Mouse (Mus musculus) forebrain, embryonic 11.5 days (tissue): Measurements from ENCODE around the gene 4930524B15Rik. TPM values are rescaled to one million over a fixed set of nuclear protein-coding genes. Genes with fewer than 3 reads are reported as not detected.
"Not testable (repeated sequence)": the region's sequence is repeated elsewhere in the genome, so short reads cannot be mapped to it uniquely, and the experiment has no call there.

ENCODE experiments used
- ATAC-seq: fragments of 200-750 bp; cut with Nextera tagmentation; replicated peaks from 2 replicates; pipeline ENCODE4 v1.8.0; 2017; ENCODE audit warnings: moderate TSS enrichment; ENCODE audit not compliant: low FRiP score
- DNase-seq: peaks from one replicate; pipeline ENCODE4 v3.0.0-alpha.2; 2017; ENCODE audit warnings: low spot score
- H3K27ac ChIP-seq: fragments of 300-500 bp; sonication (generic); 2 replicates; pipeline ENCODE4 v1.5.1; 2014; ENCODE audit warnings: low read depth, low read length
- H3K27me3 ChIP-seq: fragments of 300-500 bp; sonication (generic); 2 replicates; pipeline ENCODE4 v1.6.1; 2014; ENCODE audit warnings: mild to moderate bottlenecking, low read length, mixed read lengths; ENCODE audit not compliant: control insufficient read depth, insufficient read depth
- H3K36me3 ChIP-seq: fragments of 300-500 bp; sonication (generic); 2 replicates; pipeline ENCODE4 v1.6.1; 2014; ENCODE audit warnings: mild to moderate bottlenecking, low read length, moderate library complexity, mixed read lengths; ENCODE audit not compliant: control insufficient read depth, insufficient read depth
- H3K4me1 ChIP-seq: fragments of 300-500 bp; sonication (generic); replicated peaks from 2 replicates; pipeline ENCODE4 v1.6.1; 2014; ENCODE audit warnings: low read length, mixed read lengths; ENCODE audit not compliant: control insufficient read depth, insufficient read depth
- H3K4me2 ChIP-seq: fragments of 300-500 bp; sonication (generic); 2 replicates; pipeline ENCODE4 v1.6.1; 2014; ENCODE audit warnings: low read depth, mild to moderate bottlenecking, low read length, moderate library complexity, mixed read lengths; ENCODE audit not compliant: severe bottlenecking
- H3K4me3 ChIP-seq: fragments of 300-500 bp; sonication (generic); 2 replicates; pipeline ENCODE4 v1.5.1; 2014; ENCODE audit warnings: low read depth, low read length
- H3K9ac ChIP-seq: fragments of 300-500 bp; sonication (generic); 2 replicates; pipeline ENCODE4 v1.6.1; 2014; ENCODE audit warnings: low read length
- H3K9me3 ChIP-seq: fragments of 300-500 bp; sonication (generic); 2 replicates; pipeline ENCODE4 v1.6.1; 2016; ENCODE audit warnings: low read length, mixed read lengths; ENCODE audit not compliant: control insufficient read depth
- WGBS: fragments of 180-500 bp; shearing (Covaris S2); extraction: QIAGEN DNeasy Blood & Tissue Kit; methylation state at CpG from one replicate; pipeline ENCODE4 v1.1.7; 2014; 5-methylcytosine and 5-hydroxymethylcytosine counted together
- polyA plus RNA-seq: library from polyadenylated mRNA; unstranded; fragments of >200 nt; fragmentation: Nextera tagmentation; extraction: Ambion mirVana; gene quantifications from 2 replicates; pipeline ENCODE4 v1.2.1, GENCODE M21; 2014

Gene 4930524B15Rik
- polyA plus RNA-seq, 1 experiment from 2014 or later, result 0.09 TPM

DNA sequence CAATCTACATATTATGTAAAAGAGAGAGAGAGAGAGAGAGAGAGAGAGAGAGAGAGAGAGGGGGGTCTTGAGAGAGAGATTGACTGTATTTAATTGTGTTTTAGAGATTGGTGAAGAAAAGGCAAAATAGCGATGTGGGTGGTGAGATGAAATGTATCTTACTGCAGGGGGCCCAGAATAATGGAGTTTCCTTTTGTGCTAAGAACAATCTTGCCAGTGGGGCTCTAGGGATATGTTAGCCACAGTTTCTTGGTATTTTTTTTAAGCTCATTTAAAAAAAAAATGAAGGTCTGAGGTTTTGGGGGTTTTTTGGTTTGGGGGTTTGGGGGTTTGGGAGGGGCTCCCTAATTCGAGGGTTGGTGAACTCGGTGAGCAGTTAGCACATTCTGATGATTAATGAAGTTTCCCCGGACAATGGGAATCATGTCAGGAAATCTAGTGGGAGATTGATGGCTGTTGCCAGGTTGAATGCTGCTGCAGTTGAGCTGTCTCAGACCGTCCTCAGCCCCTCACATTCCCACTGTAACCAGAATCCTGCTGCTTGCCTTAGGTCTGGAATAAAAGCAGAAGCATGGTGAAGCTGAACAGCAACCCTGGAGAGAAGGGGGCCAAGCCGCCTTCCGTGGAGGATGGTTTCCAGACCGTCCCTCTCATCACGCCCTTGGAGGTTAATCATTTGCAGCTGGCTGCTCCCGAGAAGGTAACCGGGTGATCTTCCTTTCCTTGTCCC lies 36.0 kb downstream of the 4930524B15Rik start:
- Histone ChIP-seq H3K9me3 (no peaks in the 10 kb centered on the region), H3K36me3 (peaks cover 2% of the 10 kb centered on the region; the same call in 1 of the 2 replicates), H3K4me3 (peak overlapping the region; percentile 30), H3K4me1 (peaks cover 19% of the 10 kb centered on the region), H3K9ac (peak overlapping the region; percentile 58), H3K27me3 (no peaks in the 10 kb centered on the region), H3K4me2 (peak overlapping the region; percentile 52), H3K27ac (peak overlapping the region; percentile 62)
- ATAC-seq (no peak), DNase-seq (no peak)
- 4% methylated on average over 11 of the region's 11 CpGs for WGBS

DNA sequence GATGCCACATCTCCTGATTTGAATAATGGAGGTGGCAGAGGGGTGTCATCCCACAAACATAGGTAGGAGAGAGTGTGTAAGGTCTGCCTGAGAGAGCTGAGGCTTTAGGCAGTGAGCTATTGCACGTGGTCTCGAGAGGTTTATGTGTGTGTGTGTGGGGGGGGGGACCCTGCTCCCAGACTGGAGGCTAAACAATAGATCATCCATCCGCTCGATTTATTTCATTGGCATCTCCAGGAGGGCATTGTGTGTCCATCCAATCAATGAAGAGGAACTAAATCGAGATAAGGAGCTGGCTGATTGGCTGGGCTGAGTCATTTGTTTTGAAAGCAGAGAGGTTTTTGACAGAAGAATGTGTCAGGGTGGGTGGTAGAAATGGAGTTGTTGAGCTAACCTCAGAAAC lies 37.3 kb downstream of the 4930524B15Rik start:
- Histone ChIP-seq H3K4me1 (peaks cover 19% of the 10 kb centered on the region), H3K27ac (peak overlapping the region; percentile 25; the same call in 1 of the 2 replicates), H3K9me3 (peaks cover 7% of the 10 kb centered on the region; the same call in 1 of the 2 replicates), H3K36me3 (peaks cover 2% of the 10 kb centered on the region; the same call in 1 of the 2 replicates), H3K4me3 (peak overlapping the region; percentile 30), H3K27me3 (no peaks in the 10 kb centered on the region), H3K4me2 (peak overlapping the region; percentile 52), H3K9ac (peak overlapping the region; percentile 58)
- ATAC-seq, result peak; percentile 74
- 2% methylated on average over 5 of the region's 5 CpGs for WGBS
- DNase-seq, result peak; percentile 55

DNA sequence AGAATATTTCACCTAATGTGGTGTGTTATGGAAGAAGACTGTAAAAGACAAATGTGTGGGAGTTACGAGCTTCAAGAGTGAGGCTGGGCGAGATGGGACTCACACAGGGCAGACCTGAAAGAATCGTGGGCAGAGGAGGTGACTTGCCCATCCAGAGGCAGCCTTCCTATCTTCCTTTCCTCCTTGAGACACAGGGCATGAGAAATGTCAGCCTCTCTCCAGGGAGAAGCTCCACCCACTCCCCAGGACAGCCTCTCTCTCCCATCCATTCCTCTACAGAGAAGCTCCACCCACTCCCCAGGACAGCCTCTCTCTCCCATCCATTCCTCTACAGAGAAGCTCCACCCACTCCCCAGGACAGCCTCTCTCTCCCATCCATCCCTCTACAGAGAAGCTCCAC lies 42.7 kb downstream of the 4930524B15Rik start:
- not testable (repeated sequence) for H3K9ac ChIP-seq, H3K27me3 ChIP-seq, H3K4me2 ChIP-seq, H3K4me1 ChIP-seq, ATAC-seq, H3K27ac ChIP-seq, H3K9me3 ChIP-seq, H3K36me3 ChIP-seq, DNase-seq, H3K4me3 ChIP-seq
- WGBS, result 90% methylated on average over 3 of the region's 3 CpGs

GRCm38 (mm10) chr11:32008852-32009251 lies 43.5 kb downstream of the 4930524B15Rik start:
- no peak overlapping the region for H3K4me2 ChIP-seq
- no peak overlapping the region for H3K4me3 ChIP-seq
- H3K9me3 ChIP-seq, result peaks cover 7% of the 10 kb centered on the region; the same call in 1 of the 2 replicates
- H3K36me3 ChIP-seq, result peaks cover 2% of the 10 kb centered on the region; the same call in 1 of the 2 replicates
- no peak for ATAC-seq
- H3K27me3 ChIP-seq, result no peaks in the 10 kb centered on the region
- H3K27ac ChIP-seq, result no peak overlapping the region
- no peak overlapping the region for H3K9ac ChIP-seq
- peaks cover 8% of the 10 kb centered on the region; the same call in 1 of the 2 replicates for H3K4me1 ChIP-seq
- 78% methylated on average over 3 of the region's 3 CpGs for WGBS
- DNase-seq, result no peak

- H3K4me2 ChIP-seq, result no peak overlapping the region
- H3K27me3 ChIP-seq, result no peaks in the 10 kb centered on the region
- DNase-seq (peak; percentile 69), ATAC-seq (peak; percentile 88)
- peaks cover 8% of the 10 kb centered on the region; the same call in 1 of the 2 replicates for H3K4me1 ChIP-seq
- peaks cover 7% of the 10 kb centered on the region; the same call in 1 of the 2 replicates for H3K9me3 ChIP-seq
- H3K4me3 ChIP-seq, result no peak overlapping the region
- peaks cover 2% of the 10 kb centered on the region; the same call in 1 of the 2 replicates for H3K36me3 ChIP-seq
- H3K9ac ChIP-seq, result 0 out of 2 replicates have a peak overlapping the region, but pooled peaks have one; percentile 8
- H3K27ac ChIP-seq, result peak overlapping the region; percentile 59; the same call in 1 of the 2 replicates
- WGBS, result 13% methylated on average over 13 of the region's 13 CpGs
Measured at GRCm38 (mm10) chr11:32009961-32010662, 44.7 kb downstream of the 4930524B15Rik start.

DNA sequence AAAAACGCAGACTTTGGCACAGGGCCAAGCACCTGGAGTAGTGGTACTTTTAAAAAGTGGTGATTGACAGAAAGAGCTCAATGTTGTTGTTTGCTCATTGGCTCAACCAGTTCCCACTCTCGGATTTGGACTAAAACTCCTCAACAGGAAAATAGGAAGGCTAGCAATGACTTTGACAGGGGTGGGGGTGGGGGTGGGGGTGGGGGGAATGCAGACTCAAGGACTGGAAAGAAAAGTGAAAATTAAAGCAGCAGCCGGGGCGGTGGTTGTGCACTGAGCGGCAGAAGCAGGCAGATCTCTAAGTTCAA lies 45.2 kb downstream of the 4930524B15Rik start:
- Histone ChIP-seq H3K4me3 (no peak overlapping the region), H3K4me1 (peaks cover 8% of the 10 kb centered on the region; the same call in 1 of the 2 replicates)
- 56% methylated on average over 5 of the region's 5 CpGs for WGBS

GRCm38 (mm10) chr11:32011867-32012603 lies 46.6 kb downstream of the 4930524B15Rik start:
- Histone ChIP-seq H3K4me2 (no peak overlapping the region), H3K27me3 (no peaks in the 10 kb centered on the region), H3K4me1 (peaks cover 8% of the 10 kb centered on the region; the same call in 1 of the 2 replicates), H3K36me3 (no peaks in the 10 kb centered on the region), H3K9ac (no peak overlapping the region), H3K9me3 (peaks cover 4% of the 10 kb centered on the region; the same call in 1 of the 2 replicates), H3K27ac (no peak overlapping the region), H3K4me3 (no peak overlapping the region)
- ATAC-seq, result no peak
- no peak for DNase-seq
- 81% methylated on average over 9 of the region's 9 CpGs for WGBS

More for the DNA sequence above, 45.2 kb downstream of the 4930524B15Rik start:
- ATAC-seq, result peak; percentile 17; the same call in 1 of the 2 replicates
- Histone ChIP-seq H3K36me3 (peaks cover 2% of the 10 kb centered on the region; the same call in 1 of the 2 replicates), H3K27me3 (no peaks in the 10 kb centered on the region), H3K4me2 (no peak overlapping the region), H3K9ac (no peak overlapping the region), H3K9me3 (peaks cover 7% of the 10 kb centered on the region; the same call in 1 of the 2 replicates), H3K27ac (peak overlapping the region; percentile 59; the same call in 1 of the 2 replicates)
- DNase-seq, result no peak

- H3K4me3 ChIP-seq, result no peak overlapping the region
- H3K9ac ChIP-seq, result no peak overlapping the region
- H3K4me2 ChIP-seq, result no peak overlapping the region
- no peak overlapping the region for H3K27ac ChIP-seq
- no peaks in the 10 kb centered on the region for H3K36me3 ChIP-seq
- WGBS, result 85% methylated on average over 4 of the region's 4 CpGs
- ATAC-seq (no peak), DNase-seq (no peak)
- no peaks in the 10 kb centered on the region for H3K27me3 ChIP-seq
- no peaks in the 10 kb centered on the region for H3K9me3 ChIP-seq
- H3K4me1 ChIP-seq, result peaks cover 10% of the 10 kb centered on the region; the same call in 1 of the 2 replicates
Measured at GRCm38 (mm10) chr11:32013014-32013427, 47.6 kb downstream of the 4930524B15Rik start.
